Mouse (Mus musculus): Measurements from ENCODE around the gene Stx11.
"Not testable (repeated sequence)": the region's sequence is repeated elsewhere in the genome, so short reads cannot be mapped to it uniquely, and the experiment has no call there.

Gene Stx11

DNA sequence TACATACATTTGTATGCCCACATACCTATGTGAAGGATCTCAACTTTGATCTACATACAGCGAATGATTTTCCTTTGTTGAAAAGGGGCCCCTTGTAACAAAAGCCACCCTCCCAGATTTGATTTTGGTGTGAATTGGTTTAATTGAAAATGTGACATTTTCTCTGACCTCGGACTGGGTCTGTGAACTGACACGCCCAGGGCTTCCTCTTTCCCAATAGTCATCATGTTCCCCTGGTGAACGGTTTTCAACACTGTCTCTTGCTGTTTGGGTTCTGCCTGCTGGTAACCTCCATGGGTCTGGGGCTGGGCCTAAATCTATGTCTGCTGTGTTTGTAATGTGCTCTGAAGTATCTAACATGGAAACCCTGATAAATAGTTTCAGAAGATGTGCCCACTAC is 6.8 kb downstream of the Stx11 start:
- DNase-seq: no peak

DNA sequence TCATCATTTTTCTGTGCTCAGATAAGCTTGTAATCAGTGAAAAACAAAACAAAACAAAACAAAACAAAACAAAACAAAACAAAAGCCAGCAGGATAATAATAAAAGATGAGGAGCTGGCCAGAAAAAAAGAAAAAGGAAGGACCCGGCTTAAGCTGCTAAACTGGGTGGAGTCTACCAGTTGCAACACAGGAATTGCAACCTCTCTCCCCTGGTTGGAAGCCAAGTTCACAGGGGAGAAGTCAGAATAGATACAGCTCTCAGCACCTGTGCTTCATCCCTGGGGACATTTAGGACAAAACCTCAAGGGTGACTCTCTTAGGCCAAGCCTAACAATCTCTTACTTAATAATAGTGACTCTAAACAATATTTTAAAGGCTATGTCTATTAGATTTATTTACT is 8.3 kb downstream of the Stx11 start:
- no peak for DNase-seq

DNA sequence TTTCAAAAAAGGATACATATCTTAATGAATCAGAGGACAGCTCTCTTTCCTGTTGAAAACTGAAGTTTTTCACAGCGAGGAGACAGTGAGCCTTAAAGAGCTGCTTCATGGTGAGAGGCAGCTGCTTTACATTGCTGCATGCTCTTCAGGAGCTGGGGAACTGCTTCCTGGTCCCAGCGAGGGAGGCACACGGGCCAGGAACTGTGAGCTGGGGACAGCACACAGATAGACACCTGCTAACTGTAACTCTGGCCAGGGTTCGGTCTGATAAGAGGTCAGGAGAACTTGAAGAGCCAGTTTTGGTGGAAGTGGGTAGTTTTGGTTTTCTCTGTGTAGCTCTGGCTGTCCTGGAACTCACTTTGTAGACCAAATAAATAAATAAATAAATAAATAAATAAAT is 12.7 kb downstream of the Stx11 start:
- not testable (repeated sequence) for DNase-seq

DNA sequence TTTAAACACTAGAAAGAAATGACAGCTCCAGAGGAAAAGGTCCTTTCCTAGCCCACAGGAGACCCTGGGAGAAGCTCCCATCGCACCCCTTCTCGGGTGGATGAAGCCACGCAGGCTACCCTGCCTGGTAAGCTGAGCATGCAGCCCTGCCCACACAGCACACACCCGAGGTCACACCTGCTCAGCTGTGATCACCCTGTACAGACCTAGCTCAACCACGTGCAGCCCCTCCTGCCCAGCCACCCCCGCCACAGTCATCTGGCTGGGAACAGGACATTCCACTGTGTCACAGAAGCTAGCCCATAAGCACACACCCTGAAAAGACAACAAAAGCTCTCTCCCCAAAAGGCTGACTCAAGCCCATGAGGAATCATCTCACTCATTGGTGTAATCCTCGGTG is 14.8 kb downstream of the Stx11 start:
- DNase-seq: no peak

DNA sequence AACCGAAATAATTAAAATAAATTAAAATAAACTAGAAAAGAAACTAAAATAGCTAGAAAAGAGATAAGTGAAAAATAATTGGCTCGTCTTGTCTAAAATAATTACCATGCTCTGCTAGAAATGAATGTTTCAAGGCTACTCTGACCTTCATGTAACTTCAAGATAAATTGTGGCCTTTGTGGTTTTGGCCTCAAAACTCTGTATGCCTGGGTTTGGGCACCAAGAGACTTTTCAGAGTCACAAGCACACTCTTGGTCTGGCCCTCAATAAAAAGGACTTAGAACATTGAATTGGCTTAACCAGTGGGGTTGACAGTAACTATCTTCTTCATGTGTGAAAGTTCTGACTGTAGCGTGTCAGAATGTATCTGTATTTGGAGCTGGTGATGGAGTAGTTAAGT is 16.5 kb downstream of the Stx11 start:
- DNase-seq: no peak

DNA sequence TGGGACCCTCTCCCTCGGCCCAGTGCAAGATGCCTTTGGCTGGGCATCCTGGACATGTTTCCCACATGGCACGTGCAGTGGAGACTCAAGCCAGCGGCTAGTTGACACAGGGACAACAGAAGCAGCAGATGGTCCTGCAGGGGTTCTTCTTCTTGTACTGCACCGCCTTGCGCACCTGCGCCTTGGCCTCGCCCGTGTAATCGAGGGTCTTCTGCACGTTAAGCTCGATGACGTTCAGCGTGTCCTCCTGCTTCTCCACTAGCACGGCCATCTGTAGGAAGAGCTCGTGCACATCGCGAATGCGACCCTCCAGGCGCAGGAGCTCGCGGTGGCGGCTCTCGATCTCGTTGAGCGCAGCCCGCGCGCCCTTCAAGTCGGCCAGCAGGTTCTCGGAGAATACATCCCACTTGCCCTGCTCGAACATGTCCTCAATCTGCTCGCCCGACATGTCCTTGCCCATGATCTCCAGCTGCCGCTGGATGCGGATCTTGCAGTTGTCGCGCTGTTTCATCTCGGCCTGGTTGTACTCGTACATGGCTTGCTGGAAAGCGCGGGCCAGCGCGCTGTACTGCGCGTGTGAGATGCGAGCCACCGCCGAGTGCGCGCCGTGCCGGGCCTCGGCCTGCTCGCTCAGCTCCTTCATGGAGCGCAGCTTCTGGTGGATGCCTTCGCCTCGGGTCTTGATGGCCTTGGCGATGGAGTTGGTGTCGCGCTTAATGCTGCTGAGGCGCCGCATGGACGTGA is 22.9 kb downstream of the Stx11 start:
- DNase-seq: no peak

DNA sequence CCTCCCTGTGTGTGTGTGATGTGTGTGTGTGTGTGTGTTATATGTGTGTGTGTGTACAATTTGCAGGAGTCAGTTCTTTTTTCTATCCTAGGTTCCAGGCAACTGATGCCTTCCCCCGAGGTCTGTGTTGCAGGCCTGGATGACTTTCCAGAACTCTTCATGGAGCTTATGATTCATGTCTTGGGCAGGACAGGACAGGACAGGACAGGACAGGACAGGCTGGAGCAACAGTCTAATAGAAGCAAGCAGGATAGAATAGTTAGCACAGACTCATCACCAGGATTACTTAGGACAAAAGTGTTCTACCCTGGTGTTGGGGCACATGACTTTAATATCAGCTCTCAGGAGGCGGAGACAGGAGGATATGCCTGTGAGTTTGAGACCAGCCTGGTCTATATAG is 25.3 kb downstream of the Stx11 start:
- DNase-seq: no peak

DNA sequence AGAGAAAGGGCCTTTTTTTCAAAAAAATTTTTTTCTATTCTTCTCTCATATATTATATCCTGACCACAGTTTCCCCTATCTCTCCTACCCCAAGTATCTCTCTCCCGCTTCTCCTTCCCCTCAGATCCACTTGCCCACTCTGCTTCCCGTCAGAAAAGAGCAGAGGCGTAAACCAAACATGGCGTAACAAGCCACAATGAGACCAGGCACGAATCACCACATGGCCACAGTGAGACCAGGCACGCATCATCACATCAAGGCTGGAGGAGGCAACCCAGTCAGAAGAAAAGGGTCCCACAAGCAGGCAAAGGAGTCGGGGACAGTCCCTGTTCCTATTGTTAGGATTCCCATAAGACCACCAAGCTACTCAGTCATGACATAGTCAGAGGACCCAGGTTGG is 28.0 kb downstream of the Stx11 start:
- no peak for DNase-seq

DNA sequence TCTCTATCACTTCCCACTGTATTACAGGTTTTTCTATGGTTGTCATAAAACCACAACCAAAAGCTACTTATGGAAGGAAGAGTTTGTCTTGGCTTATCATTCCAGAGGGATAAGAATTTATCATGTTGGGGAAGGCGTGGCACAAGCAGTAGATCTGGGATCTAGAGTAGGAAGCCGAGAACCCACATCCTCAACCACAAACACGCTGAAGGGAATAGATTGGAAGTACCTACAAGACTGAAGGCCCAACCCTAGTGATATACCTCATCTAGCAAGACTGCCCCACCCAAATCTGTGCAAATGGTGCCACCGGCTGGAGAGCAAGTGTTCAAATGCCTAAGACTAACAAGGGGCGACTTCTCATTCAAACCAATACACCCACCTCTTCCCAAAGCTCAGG is 28.5 kb downstream of the Stx11 start:
- DNase-seq: no peak

DNA sequence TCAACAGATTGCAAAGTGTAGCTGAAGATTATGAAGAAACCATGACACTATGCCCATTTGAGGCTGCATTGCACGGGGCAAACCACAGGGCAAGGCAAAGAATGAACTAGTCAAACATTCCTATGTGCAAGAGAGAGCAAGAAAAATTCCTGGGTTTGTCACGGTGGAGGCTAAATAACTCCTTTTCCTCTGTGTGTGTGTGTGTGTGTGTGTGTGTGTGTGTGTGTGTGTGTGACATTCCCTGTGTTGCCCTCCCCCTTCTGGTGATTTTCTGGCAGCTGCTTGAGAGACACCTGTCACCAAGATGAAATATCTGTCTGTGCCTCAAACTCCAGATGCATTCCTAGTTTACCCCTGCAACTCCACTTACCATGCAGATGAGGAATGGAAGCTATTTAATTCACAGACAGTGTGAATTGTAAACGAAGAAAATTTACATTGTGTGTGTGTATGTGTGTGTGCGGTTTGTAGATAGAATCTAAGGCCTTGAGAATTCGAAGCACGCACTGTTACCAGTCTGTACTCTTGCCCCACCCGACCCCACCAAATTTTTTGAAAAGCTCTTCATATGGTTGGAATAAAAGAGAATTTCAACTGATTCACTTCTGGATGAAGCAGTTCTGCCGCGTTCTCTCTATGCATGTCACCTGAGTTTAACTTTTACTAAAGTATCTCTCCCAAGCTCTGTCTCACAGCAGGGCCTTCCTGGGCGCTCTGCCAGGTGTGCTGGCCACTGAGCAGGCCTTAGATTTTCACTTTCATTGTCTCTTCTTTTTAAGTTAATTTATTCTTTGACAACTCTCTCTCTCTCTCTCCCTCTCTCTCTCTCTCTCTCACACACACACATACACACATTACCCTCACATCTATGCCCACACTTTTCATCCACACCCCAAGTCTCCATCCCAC is 32.4 kb downstream of the Stx11 start:
- DNase-seq: no peak

DNA sequence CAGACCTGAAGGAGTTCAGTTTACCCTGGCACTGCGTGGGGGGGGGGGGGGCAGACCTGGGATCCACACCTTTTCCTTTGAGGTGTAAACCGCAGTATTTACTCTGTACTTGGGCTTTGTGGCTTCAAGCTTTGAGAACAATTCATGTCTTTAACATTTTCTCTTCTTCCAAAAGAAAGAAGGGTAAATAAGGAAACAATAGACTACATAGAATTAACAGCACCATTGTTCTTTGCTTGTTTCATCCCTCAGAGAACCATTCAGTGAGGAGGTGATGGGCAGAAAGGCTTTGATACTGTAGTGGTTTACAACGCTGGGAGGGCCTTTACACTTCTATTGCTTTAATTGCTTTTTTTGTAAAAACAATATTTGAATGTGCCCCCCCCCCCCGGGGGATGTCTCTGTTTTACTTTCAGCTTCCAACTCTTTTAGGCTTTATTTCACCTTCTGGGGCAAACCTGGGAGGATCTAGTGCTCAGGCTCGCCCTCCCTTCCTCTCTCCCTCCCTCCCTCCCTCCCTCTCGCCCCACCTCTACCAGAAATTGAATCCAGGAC is 33.7 kb downstream of the Stx11 start:
- DNase-seq: no peak

DNA sequence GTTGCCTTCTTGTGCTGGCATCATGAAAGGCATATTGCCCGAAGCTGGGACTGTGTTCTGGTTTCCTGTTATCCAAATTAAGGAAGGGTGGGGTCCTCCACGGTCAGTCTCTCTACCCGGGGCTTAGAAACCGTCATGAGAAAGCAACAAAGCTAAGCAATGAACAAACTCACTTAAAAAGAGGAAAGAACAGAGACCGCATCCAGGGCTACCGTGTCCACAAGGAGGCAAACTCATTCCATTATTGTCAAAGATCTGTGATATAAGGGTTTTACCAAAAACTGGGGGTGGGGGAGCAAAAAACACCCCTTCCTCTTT is 34.3 kb downstream of the Stx11 start:
- no peak for DNase-seq

DNA sequence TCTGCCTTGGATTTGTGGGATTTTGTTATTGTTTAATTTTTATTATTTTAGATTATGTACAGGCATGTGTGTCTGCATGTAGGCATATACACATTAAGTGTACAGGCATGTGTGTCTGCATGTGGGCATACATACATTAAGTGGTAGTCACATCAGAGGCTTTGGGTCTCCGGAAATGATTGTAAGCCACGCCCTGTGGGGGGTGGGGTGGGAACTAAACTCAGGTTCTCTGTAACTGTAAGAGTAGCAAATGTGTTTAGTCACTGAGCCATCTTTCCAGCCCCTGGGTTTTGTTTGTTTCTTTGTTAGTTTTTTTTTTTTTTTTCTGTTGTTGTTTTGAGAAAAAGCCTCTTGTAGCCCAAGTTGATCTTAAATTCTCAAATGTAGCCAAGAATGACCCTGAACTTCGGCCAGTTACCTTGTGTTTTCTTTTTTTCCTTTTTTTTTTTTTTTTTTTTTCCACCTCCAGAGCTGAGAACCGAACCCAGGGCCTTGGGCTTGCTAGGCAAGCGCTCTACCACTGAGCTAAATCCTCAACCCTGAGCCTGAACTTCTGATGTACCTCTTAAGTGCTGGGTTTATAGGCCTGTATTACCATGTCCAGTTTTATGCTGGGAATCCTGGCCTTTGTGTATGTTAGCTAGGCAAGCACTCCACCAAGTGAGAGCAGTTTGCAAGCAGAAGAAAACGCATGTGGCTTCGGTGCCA is 34.8 kb downstream of the Stx11 start:
- no peak for DNase-seq

DNA sequence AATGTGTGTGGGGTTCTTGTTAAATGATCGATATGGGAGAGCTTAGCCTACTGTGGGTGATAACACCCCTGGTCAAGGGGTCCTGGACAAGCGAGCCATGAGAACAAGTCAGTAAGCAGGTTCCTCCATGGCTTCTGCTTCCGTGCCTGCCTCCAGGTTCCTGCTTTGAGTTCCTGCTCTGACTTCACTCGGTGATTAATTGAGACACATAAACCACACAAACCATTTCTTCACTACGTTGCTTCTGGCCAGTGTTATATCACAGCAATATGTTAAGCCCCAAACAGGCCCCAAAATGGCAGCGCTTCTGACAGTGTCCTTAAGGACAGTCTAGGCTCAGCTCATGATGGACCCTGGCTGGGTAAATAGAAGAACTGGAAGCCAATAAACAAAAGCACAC is 35.9 kb downstream of the Stx11 start:
- no peak for DNase-seq

DNA sequence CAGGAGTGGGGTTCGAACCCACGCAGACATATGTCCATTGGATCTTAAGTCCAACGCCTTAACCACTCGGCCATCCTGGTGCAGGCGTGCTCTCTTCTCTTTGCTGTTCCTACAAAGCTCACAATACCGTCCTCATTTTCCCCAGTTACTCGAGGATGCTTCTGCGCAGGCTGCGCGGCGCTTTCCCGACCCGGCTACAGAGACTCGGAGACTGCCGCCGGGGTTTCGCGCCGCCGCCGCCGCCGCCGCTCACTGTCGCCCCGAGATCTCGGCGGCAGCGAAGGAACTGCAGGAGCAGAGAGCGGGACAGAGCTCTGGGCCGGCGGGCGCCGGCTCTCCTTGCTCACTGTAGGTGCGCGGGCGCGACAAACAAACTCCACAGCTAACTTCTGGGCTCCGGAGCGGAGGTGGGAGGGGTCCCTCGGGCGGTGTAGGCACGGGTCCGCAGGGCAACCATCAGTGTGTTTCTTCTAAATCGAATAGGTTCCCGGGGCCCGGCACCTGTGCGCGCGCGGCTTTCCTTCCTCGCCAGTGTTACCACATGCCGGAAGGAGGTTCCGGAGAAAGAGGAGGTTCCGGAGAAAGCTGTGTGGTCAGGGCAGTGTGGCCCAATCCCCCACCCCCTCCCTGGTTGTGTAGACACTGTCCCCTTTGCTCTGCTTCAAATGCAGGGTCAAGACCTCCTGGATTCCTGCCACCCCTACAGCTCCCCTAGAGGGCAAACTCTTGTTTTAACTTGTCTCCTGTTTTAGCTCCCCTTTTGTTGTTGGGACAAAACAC is 41.3 kb downstream of the Stx11 start:
- peak; percentile 94 for DNase-seq

DNA sequence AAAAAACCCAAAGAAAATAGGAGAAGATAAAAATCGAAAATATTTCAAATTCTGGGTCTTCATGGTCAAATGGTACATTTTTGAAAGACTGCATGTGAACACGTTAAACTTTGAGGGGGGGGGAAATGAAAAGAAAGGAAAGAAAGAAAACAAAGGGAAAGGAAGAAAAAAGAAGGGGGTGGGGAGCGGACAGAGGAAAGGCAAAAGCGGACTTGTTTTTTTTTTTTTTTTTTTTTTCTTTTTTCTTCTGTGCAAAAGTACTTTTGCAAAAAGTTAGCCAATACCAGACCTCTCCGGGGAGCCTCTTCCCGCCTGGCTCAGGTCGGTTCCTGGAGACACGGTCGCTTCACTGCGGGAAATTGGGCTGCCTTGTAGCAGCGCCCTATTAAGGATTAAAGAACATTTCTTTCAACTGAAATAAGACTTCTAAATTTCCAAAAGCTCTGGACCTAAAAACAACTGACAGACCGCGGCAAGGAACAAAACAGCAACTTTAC is 42.0 kb downstream of the Stx11 start:
- no peak for DNase-seq

DNA sequence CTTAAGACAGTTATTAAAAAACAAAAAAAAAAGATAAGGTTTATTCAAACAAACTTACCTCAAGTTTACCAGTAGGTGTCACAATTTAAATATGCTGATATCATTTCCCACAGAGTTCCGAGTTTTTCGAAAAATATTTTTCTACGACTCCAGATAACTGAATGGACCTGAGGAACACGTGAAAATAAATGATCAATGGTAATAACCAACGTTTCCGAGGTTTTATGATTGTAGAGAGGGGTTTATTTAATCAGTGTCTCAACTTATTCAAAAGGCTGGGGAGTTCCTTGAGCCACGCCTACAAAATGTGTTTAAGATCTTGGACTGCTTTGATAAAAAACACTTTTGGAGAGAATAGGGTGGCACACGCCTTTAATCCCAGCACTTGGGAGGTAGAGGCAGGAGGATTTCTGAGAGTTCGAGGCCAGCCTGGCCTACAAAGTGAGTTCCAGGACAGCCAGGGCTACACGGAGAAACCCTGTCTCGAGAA is 42.5 kb downstream of the Stx11 start:
- no peak for DNase-seq

DNA sequence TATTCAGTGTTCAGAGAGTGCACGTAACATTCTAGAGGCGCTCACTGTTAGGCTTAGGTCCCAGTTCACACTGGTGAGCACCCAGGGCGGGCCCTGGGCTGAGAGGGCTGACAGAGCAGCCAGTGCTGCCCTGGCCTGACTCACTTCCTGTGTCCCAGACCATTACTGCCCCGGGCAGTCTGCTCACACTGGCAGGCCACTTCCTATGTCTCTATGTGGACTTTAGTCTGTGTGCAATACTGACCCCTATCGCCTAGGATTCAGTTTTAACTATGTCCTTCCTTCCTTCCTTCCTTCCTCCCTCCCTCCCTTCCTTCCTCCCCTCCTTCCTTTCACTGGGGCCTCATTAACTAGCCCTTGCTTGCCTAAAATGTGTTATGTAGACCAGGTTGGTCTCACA is 44.8 kb downstream of the Stx11 start:
- DNase-seq: peak; percentile 12

DNA sequence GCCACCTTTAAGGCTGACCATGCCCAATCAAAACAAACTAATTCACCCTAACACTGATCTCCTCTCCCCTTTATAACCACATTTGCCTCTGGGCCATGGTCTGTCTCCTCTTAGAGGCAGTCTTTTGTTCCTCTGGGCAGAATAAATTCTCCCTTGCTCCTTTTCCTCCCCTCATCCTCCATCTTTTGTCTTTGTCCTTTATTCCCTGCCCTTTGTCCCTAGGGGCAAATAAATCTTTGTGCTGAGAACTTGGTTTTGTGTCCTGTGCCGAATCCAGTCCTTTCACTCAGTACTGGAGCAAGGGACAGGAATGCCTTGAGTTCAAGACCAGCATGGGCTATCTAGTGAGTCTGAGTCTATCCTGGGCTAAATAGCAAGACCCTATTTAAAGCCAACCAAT is 46.5 kb downstream of the Stx11 start:
- DNase-seq: no peak

DNA sequence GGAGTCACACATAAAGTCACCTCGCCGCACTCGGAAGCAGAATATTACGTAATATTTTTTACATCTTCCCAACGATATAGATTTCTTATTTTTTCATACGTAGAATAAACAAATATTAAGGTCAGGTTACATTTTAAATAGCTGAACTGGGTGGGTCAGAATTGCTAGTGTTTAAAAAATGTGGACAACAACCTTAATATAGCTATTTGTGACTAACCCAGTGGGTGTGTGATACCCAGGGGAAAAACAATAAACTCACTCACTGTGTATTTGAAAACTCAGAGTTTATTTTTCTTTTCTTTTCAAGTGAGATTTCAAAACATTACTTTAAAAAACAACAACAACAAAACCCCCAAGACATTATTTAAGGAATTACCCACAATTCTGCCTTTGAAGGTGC is 47.7 kb downstream of the Stx11 start:
- DNase-seq: no peak

DNA sequence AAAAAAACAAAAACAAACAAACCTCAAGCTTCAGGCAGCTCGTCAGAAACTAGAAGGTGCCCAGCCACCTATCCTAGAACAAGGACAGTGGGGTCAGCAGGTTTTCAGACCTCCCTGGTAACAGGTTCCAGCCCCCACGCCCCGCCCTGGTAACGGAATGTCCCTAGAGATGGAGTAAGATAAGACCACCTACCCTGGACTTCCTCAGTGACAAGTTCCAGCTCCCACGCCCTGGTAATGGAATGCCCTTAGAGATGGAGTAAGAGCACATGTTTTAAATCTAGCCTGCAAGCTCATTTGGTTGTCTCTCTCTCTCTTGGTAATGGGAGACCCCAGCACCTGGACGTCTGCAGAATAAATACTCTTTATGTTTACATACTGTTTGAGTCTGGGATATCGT is 48.3 kb downstream of the Stx11 start:
- no peak for DNase-seq

DNA sequence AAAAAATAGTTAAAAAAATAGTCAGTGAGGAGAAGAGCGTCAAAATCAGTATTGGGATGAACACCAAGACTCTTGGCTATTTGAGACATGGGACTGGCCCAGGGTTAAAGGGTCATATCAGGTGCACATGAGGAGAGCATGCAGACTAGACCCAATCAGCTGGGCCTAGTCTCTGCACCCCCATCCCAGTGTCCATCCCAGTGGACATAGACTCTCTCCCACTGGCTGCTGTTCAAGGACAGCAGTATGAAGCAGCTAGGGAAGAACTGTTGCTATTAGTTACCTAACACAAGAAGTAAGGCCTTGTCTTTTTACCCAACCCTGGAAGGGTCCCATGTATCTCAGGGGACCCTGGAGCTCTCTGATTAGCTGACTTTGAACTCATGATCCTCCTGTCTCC is 49.9 kb downstream of the Stx11 start:
- no peak for DNase-seq
